Mouse (Mus musculus) testis, adult 2 months (tissue): ENCODE measurements around the gene Nfkb1.

Experiments used
- CTCF ChIP-seq: fragments of 200-500 bp; IDR thresholded peaks from 2 replicates; pipeline ENCODE4 v1.5.1; 2012; ENCODE audit warnings: low read depth, mild to moderate bottlenecking, inconsistent platforms, low read length, moderate library complexity; ENCODE audit not compliant: control insufficient read depth, insufficient read depth, insufficient replicate concordance
- POLR2A ChIP-seq: fragments of 200-500 bp; IDR thresholded peaks from 2 replicates; pipeline ENCODE4 v1.6.1; 2012; ENCODE audit warnings: low read depth, mild to moderate bottlenecking, inconsistent platforms, low read length, moderate library complexity; ENCODE audit not compliant: control insufficient read depth

DNA sequence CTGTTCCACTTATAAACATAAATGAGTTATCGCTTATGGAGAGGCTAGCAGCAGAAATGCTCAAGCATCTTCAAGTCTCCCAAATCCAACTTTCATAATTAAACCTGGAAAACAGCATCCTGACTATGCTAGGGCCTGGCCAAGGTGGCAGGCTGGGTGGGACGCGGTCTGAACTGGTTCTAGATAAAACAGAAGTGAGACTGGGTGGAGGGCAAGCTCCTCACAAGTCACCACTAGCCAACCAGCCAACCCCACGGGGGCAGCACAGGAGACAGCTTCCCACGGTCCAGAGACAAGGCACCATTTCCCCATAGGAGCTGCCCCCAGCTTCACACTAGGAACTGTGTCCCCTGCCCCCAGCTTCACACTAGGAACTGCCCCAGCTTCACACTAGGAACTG, 53.8 kb downstream of the Nfkb1 start:
- TF ChIP-seq CTCF = no peak
- TF ChIP-seq POLR2A = no peak
